Mouse (Mus musculus): ENCODE results near the gene Rhebl1.

DNA sequence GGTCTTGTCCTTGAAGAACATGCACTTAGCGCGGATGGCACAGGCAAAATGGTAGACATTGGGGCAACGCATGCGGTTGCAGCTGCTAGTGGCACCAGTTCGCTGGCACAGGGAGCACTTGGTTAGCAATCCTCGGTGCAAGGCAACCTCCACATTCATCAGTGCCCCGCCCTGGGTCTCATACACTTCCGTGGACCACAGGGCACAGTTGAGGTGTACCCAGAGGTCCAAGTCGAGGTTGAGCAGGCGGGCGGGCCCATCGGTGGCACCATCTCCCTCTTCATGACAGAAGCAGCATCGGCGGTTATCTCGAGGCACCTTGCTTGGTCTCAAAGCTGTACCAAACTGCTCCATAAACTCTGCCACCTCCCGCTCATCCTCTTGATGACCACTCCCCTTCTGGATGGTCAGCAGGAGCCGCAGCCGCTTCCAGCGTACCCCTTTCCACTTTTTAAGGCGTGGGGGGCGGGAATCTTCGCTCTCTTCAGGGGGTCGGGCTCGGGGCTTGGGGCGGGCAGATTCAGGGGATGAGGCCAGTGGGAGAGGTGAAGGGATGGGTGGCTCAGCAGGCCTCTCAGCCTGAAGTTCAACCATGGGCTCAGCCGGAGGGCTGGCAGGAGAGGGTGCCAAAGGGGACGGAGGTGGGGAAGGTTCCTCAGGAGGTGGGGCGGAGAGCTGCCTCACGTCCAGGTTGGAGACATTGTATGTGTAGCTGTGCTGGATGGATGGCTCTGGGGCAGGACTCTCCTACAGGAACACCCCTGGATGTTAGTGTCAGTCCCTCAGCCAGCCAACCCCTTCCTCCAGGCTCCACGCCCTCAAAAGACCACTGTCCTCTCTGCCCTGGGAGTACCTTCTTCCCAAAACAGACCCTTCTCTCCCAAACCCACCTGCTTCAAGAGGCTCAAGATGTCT is 54.4 kb downstream of the Rhebl1 start:
- TF ChIP-seq CTCF (IDR thresholded peaks at IDR 0.05; ENCODE audit: low read depth, low read length) (no peak), POLR2A (IDR thresholded peaks at IDR 0.05; ENCODE audit: extremely low read depth, insufficient read depth, low read length) (no peak)

All from liver, adult 2 months (tissue).